Mouse (Mus musculus) stomach, embryonic 15.5 days (tissue): ENCODE results near the gene Vmn1r211. TPM values are rescaled to one million over a fixed set of nuclear protein-coding genes. Genes with fewer than 3 reads are reported as not detected.
"Not testable (repeated sequence)": the region's sequence is repeated elsewhere in the genome, so short reads cannot be mapped to it uniquely, and the experiment has no call there.

Experiments
- ATAC-seq: fragments of 200-750 bp; cut with Nextera tagmentation; 2 replicates; pipeline ENCODE4 v1.8.0; 2017; ENCODE audit warnings: low read depth, moderate number of reproducible peaks, moderate TSS enrichment; ENCODE audit not compliant: insufficient read depth, low FRiP score
- H3K27ac ChIP-seq: fragments of 300-500 bp; sonication (generic); 2 replicates; pipeline ENCODE4 v1.5.1; 2015; ENCODE audit warnings: mild to moderate bottlenecking, inconsistent platforms
- H3K27me3 ChIP-seq: fragments of 300-500 bp; sonication (generic); replicated peaks from 2 replicates; pipeline ENCODE4 v1.6.1; 2015; ENCODE audit warnings: inconsistent platforms
- H3K36me3 ChIP-seq: fragments of 300-500 bp; sonication (generic); 2 replicates; pipeline ENCODE4 v1.6.1; 2015; ENCODE audit warnings: inconsistent platforms
- H3K4me1 ChIP-seq: fragments of 300-500 bp; sonication (generic); 2 replicates; pipeline ENCODE4 v1.6.1; 2015; ENCODE audit warnings: inconsistent platforms
- H3K4me2 ChIP-seq: fragments of 300-500 bp; sonication (generic); 2 replicates; pipeline ENCODE4 v1.6.1; 2015; ENCODE audit warnings: mild to moderate bottlenecking, inconsistent platforms
- H3K4me3 ChIP-seq: fragments of 300-500 bp; sonication (generic); replicated peaks from 2 replicates; pipeline ENCODE4 v1.5.1; 2015; ENCODE audit warnings: inconsistent platforms
- H3K9ac ChIP-seq: fragments of 300-500 bp; sonication (generic); 2 replicates; pipeline ENCODE4 v1.6.1; 2015; ENCODE audit warnings: inconsistent platforms
- H3K9me3 ChIP-seq: fragments of 300-500 bp; sonication (generic); 2 replicates; pipeline ENCODE4 v1.6.1; 2016; ENCODE audit warnings: inconsistent platforms
- WGBS: fragments of 180-500 bp; shearing (Covaris S2); methylation state at CpG from one replicate; pipeline ENCODE4 v1.1.7; 2015; 5-methylcytosine and 5-hydroxymethylcytosine counted together
- polyA plus RNA-seq: library from polyadenylated mRNA; unstranded; fragments of >200 nt; fragmentation: Nextera tagmentation; extraction: Ambion mirVana; gene quantifications from 2 replicates; pipeline ENCODE4 v1.2.1, GENCODE M21; 2015

Vmn1r211 gene
- not detected in 2 replicates for polyA plus RNA-seq

DNA sequence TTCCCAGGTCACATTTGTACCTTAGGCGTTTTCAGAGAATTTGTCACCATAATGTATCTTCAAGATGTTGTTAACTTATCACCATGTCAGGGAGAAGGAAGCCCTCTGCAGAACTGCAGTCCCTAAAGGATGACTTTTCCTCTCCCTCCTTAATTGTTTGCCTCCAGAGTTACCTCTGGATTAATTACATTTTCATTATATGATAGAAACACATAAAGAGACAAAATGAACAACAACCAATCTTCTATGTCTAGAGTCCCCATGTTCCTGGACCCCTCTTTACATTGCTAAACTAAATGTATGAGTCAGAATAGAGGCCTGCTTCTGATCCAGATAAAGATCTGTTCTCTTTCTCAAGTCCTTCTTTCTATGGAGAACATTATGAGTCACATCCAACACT, at the start of gene Vmn1r211:
TSS of gene Vmn1r211 (minus strand) at position 101 of the 400 bp plus-strand sequence.
- no peaks in the 10 kb centered on the region for H3K4me1 ChIP-seq
- H3K9me3 ChIP-seq = no peaks in the 10 kb centered on the region
- H3K4me2 ChIP-seq = no peak within 1 kb of the TSS
- H3K27ac ChIP-seq = no peak within 1 kb of the TSS
- H3K36me3 ChIP-seq = no peaks in the 10 kb centered on the region
- no peak within 1 kb of the TSS for H3K4me3 ChIP-seq
- no peaks in the 10 kb centered on the region for H3K27me3 ChIP-seq
- no peak within 1 kb of the TSS for H3K9ac ChIP-seq
- ATAC-seq = no peak
- 78% methylated on average over 1 of the region's 1 CpGs for WGBS

DNA sequence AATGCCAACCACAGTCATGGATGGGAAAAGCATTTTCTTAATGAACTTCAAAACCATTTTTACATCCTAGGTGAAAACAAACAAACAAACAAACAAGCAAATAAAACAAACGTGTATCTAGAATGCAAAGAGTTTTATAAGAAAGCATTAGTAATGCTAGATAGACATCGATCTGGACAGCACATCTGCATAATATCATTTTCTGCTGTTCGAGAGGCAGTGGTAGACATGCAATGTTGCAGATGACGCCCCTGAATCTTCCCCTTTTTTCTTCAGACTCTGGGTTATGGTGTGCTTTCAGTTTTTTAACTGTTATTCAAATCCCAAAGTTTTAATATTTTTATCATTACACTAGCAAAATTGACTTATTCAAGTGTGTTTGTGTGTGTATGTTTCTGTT, 26.7 kb upstream of the Vmn1r211 start, which contains the start of gene Vmn1r212:
TSS of gene Vmn1r212 (minus strand) at position 101 of the 400 bp plus-strand sequence.
- Histone ChIP-seq H3K4me2 (no peak within 1 kb of the TSS), H3K27ac (no peak within 1 kb of the TSS), H3K4me1 (no peaks in the 10 kb centered on the region), H3K27me3 (no peaks in the 10 kb centered on the region), H3K36me3 (no peaks in the 10 kb centered on the region), H3K9me3 (no peaks in the 10 kb centered on the region), H3K9ac (no peak within 1 kb of the TSS), H3K4me3 (no peak within 1 kb of the TSS)
- ATAC-seq = no peak
- WGBS = 80% methylated on average over 4 of the region's 4 CpGs

- H3K27ac ChIP-seq = no peak overlapping the region
- no peak overlapping the region for H3K4me2 ChIP-seq
- no peaks in the 10 kb centered on the region for H3K27me3 ChIP-seq
- no peaks in the 10 kb centered on the region for H3K4me1 ChIP-seq
- no peak overlapping the region for H3K4me3 ChIP-seq
- no peaks in the 10 kb centered on the region for H3K9me3 ChIP-seq
- WGBS = 78% methylated on average over 1 of the region's 1 CpGs
- no peaks in the 10 kb centered on the region for H3K36me3 ChIP-seq
- no peak for ATAC-seq
- H3K9ac ChIP-seq = no peak overlapping the region
Observed at GRCm38 (mm10) chr13:22879257-22879656, 21.9 kb upstream of the Vmn1r211 start.

DNA sequence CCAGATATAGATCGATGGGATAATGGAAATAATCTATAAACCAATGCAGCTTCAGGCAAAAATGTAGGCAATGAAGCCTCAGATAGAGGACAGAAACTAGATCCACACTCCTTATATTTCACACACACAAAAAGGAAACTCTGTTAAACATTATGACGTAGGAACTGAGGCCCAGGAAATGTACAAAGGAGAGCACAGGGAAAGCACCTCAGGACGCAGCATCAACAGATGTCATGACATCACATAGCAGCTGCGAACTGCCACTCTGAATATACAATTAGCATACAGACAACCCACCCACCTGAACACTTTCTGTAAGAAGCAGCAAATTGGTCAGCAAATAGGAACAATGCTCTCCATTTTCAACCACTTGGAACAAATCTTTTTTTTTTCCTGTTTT, 2.6 kb downstream of the Vmn1r211 start:
- WGBS = 64% methylated on average over 4 of the region's 4 CpGs
- Histone ChIP-seq H3K9me3 (no peaks in the 10 kb centered on the region), H3K4me2 (no peak overlapping the region)

DNA sequence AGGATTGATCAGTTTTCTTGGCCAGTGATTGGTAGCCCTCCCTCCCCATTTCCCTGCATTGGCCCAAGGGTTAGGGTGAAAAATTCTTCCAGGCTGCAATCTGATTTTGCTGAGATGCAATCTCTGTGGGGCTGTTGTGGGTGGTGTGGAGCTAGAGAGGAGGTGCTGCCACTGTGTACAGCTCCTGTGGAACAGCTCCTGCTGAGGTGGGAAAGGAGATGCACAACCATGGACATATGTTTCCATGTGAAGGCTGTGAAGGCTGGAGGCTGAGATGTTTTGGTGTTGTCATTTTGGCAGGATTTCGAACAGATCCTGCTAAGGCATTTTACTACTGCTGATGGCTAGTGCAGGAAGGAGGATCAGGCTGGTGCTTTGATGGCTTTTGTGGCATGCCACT, 10.6 kb downstream of the Vmn1r211 start:
- Histone ChIP-seq H3K9me3 (no peaks in the 10 kb centered on the region), H3K9ac (no peak overlapping the region), H3K4me1 (no peaks in the 10 kb centered on the region), H3K27ac (no peak overlapping the region), H3K36me3 (no peaks in the 10 kb centered on the region), H3K4me2 (no peak overlapping the region), H3K4me3 (no peak overlapping the region), H3K27me3 (no peaks in the 10 kb centered on the region)
- ATAC-seq = no peak
- WGBS = 84% methylated on average over 1 of the region's 1 CpGs

More for the DNA sequence above, 2.6 kb downstream of the Vmn1r211 start:
- Histone ChIP-seq H3K27ac (no peak overlapping the region), H3K9ac (no peak overlapping the region), H3K27me3 (no peaks in the 10 kb centered on the region), H3K36me3 (no peaks in the 10 kb centered on the region), H3K4me1 (no peaks in the 10 kb centered on the region), H3K4me3 (no peak overlapping the region)
- no peak for ATAC-seq

- ATAC-seq, H3K9ac ChIP-seq, H3K9me3 ChIP-seq, H3K4me1 ChIP-seq, H3K4me3 ChIP-seq, H3K27me3 ChIP-seq, H3K36me3 ChIP-seq, H3K27ac ChIP-seq, H3K4me2 ChIP-seq: not testable (repeated sequence)
- WGBS = 66% methylated on average over 3 of the region's 3 CpGs
Observed at GRCm38 (mm10) chr13:22844304-22844703, 13.1 kb downstream of the Vmn1r211 start.

DNA sequence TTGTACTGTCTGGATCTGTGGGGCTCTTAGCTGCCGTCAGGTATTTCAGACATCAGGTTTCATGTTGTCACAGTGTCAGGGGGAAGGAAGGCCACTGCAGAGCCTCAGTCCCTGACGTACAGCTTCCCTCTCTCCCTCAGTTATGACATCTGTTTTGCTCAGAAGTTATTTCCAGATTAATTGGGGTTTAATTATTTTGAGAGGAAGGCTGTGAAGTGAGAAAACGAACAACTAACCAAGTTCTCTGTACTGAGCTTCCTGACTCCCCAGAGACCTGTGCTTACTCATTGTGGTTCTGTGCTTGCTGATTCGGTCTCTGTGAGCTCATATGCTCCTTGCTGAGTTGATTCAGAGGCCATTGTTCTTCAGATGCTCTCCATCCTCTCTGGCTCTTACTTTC, 26.1 kb downstream of the Vmn1r211 start, which contains the start of gene Vmn1r210:
TSS of gene Vmn1r210 (minus strand) at position 101 of the 400 bp plus-strand sequence.
- H3K4me3 ChIP-seq = no peak within 1 kb of the TSS

GRCm38 (mm10) chr13:22829395-22829794, 28.0 kb downstream of the Vmn1r211 start:
- not testable (repeated sequence) for H3K4me3 ChIP-seq, H3K27me3 ChIP-seq, H3K4me2 ChIP-seq, H3K9me3 ChIP-seq, H3K9ac ChIP-seq, H3K27ac ChIP-seq, ATAC-seq, H3K4me1 ChIP-seq, H3K36me3 ChIP-seq
- 31% methylated on average over 7 of the region's 7 CpGs for WGBS

More for the DNA sequence above, 26.1 kb downstream of the Vmn1r211 start, which contains the start of gene Vmn1r210:
- H3K27me3 ChIP-seq = no peaks in the 10 kb centered on the region
- 53% methylated on average over 4 of the region's 4 CpGs for WGBS
- H3K36me3 ChIP-seq = no peaks in the 10 kb centered on the region
- no peak within 1 kb of the TSS for H3K27ac ChIP-seq
- ATAC-seq = no peak
- H3K4me1 ChIP-seq = no peaks in the 10 kb centered on the region
- no peak within 1 kb of the TSS for H3K4me2 ChIP-seq
- H3K9ac ChIP-seq = no peak within 1 kb of the TSS
- H3K9me3 ChIP-seq = no peaks in the 10 kb centered on the region

- H3K9ac ChIP-seq, H3K4me1 ChIP-seq, H3K4me3 ChIP-seq, H3K36me3 ChIP-seq, H3K27me3 ChIP-seq, H3K9me3 ChIP-seq, H3K27ac ChIP-seq, H3K4me2 ChIP-seq, ATAC-seq: not testable (repeated sequence)
- 84% methylated on average over 1 of the region's 1 CpGs for WGBS
Observed at GRCm38 (mm10) chr13:22821601-22822000, 35.8 kb downstream of the Vmn1r211 start.

DNA sequence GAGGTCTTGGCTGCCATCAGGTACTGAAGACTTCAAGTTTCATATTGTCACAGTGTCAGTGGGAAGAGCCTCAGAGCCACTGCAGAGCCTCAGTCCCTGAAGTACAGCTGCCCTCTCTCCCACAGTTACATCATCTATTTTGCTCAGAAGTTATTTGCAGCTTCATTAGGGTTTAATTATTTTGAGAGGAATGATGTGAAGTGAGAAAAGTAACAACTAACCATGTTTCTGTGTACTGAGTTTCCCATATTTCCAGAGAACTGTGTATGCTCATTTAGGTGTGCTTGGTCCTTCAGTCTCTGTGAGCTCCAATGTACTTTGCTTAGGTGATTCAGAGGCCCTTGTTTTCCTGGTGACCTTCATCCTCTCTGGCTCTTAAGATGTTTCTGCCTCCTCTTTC, 47.8 kb downstream of the Vmn1r211 start, which contains the start of gene Vmn1r209:
TSS of gene Vmn1r209 (minus strand) at position 101 of the 400 bp plus-strand sequence.
- not testable (repeated sequence) for H3K4me3 ChIP-seq, H3K9me3 ChIP-seq, H3K27me3 ChIP-seq, H3K27ac ChIP-seq, ATAC-seq, H3K36me3 ChIP-seq, H3K4me1 ChIP-seq, H3K4me2 ChIP-seq, H3K9ac ChIP-seq

Other genes with a start within 250 kb of the Vmn1r211 start
- gene Vmn1r206, start 233.3 kb downstream of the Vmn1r211 start, polyA plus RNA-seq = not detected in 2 replicates
- gene Vmn1r207-ps, start 127.9 kb downstream of the Vmn1r211 start, polyA plus RNA-seq = not detected in 2 replicates
- not detected in 2 replicates for gene Vmn1r208, start 80.2 kb downstream of the Vmn1r211 start, polyA plus RNA-seq
- gene Vmn1r209, start 47.9 kb downstream of the Vmn1r211 start, polyA plus RNA-seq = not detected in 2 replicates
- gene Vmn1r210, start 26.2 kb downstream of the Vmn1r211 start, polyA plus RNA-seq = not detected in 2 replicates
- not detected in 2 replicates for gene Vmn1r212, start 26.6 kb upstream of the Vmn1r211 start, polyA plus RNA-seq
- not detected in 2 replicates for gene Vmn1r213, start 150.1 kb upstream of the Vmn1r211 start, polyA plus RNA-seq
- gene Vmn1r214, start 172.9 kb upstream of the Vmn1r211 start, polyA plus RNA-seq = not detected in 2 replicates
- not detected in 2 replicates for gene Vmn1r215, start 210.5 kb upstream of the Vmn1r211 start, polyA plus RNA-seq